Mouse (Mus musculus) MEL (cell line): ENCODE data around the gene Rpl24. TPM values are rescaled to one million over a fixed set of nuclear protein-coding genes. Genes with fewer than 3 reads are reported as not detected.

Experiments
- DNase-seq: peaks from one replicate; pipeline ENCODE4 v3.0.0; 2011; ENCODE audit warnings: low read depth, low spot score
- H3K27ac ChIP-seq: 2 replicates; pipeline ENCODE4 v1.5.1; 2012; ENCODE audit warnings: low read depth, mild to moderate bottlenecking, control low read depth, low read length, moderate library complexity; ENCODE audit not compliant: control insufficient read depth
- H3K27me3 ChIP-seq, 2 experiments: fragments of 150-350 bp in 1 of 2; sonication (generic) in 1 of 2; 2 replicates each; pipeline ENCODE4 v1.6.1; 2012; ENCODE audit warnings: low read length in 2 of 2, mild to moderate bottlenecking in 2 of 2, improper control_type of control experiment in 1 of 2, moderate library complexity in 1 of 2; ENCODE audit not compliant: insufficient read depth in 2 of 2, control insufficient read depth in 1 of 2
- H3K36me3 ChIP-seq, 2 experiments: 2 replicates each; pipeline ENCODE4 v1.6.1; 2012 to 2014; ENCODE audit warnings: low read length in 2 of 2, improper control_type of control experiment in 1 of 2, inconsistent platforms in 1 of 2, mild to moderate bottlenecking in 1 of 2; ENCODE audit not compliant: insufficient read depth in 2 of 2, control insufficient read depth in 1 of 2
- H3K4me1 ChIP-seq, 2 experiments: fragments of 150-350 bp in 1 of 2; sonication (generic) in 1 of 2; 2 replicates each; pipeline ENCODE4 v1.6.1; 2012; ENCODE audit warnings: low read length in 2 of 2, improper control_type of control experiment in 1 of 2, mild to moderate bottlenecking in 1 of 2; ENCODE audit not compliant: insufficient read depth in 2 of 2, control insufficient read depth in 1 of 2
- H3K4me3 ChIP-seq, 2 experiments: fragments of 150-350 bp in 1 of 2; sonication (generic) in 1 of 2; 2 replicates each; pipeline ENCODE4 v1.5.1; 2012; ENCODE audit warnings: low read depth in 2 of 2, low read length in 2 of 2, mild to moderate bottlenecking in 2 of 2, moderate library complexity in 2 of 2, control low read depth in 1 of 2, improper control_type of control experiment in 1 of 2; ENCODE audit not compliant: control insufficient read depth in 1 of 2, insufficient read depth in 1 of 2
- H3K79me2 ChIP-seq: 2 replicates; pipeline ENCODE4 v1.6.1; 2012; ENCODE audit warnings: mild to moderate bottlenecking, low read length, moderate library complexity; ENCODE audit not compliant: control insufficient read depth, poor library complexity, insufficient read depth
- H3K9ac ChIP-seq: 2 replicates; pipeline ENCODE4 v1.6.1; 2012; ENCODE audit warnings: low read depth, mild to moderate bottlenecking, control low read depth, low read length, moderate library complexity; ENCODE audit not compliant: control insufficient read depth, poor library complexity, severe bottlenecking
- H3K9me3 ChIP-seq: fragments of 150-350 bp; sonication (generic); replicated peaks from 2 replicates; pipeline ENCODE4 v1.6.1; 2012; ENCODE audit warnings: mild to moderate bottlenecking, low read length, improper control_type of control experiment, moderate library complexity; ENCODE audit not compliant: insufficient read depth
- BHLHE40 ChIP-seq: IDR thresholded peaks from 2 replicates; pipeline ENCODE4 v1.6.1; 2012; ENCODE audit warnings: low read depth, mild to moderate bottlenecking, inconsistent platforms, low read length, improper control_type of control experiment, borderline replicate concordance
- CHD1 ChIP-seq: IDR thresholded peaks from 2 replicates; pipeline ENCODE4 v1.6.1; 2012; ENCODE audit warnings: low read depth, mild to moderate bottlenecking, inconsistent platforms, low read length, improper control_type of control experiment
- CHD2 ChIP-seq: IDR thresholded peaks from 2 replicates; pipeline ENCODE4 v1.6.1; 2011; ENCODE audit warnings: low read length, improper control_type of control experiment
- CTCF ChIP-seq, 3 experiments: IDR thresholded peaks in 2 of 3; conservative IDR thresholded peaks in 1 of 3; 2 replicates each; pipeline ENCODE4 v1.5.1; 2011 to 2012; ENCODE audit warnings: low read length in 3 of 3, low read depth in 2 of 3, mild to moderate bottlenecking in 2 of 3, improper control_type of control experiment in 1 of 3, inconsistent platforms in 1 of 3, mixed read lengths in 1 of 3, moderate library complexity in 1 of 3; ENCODE audit not compliant: control insufficient read depth in 1 of 3, insufficient read depth in 1 of 3, poor library complexity in 1 of 3, severe bottlenecking in 1 of 3
- ELF1 ChIP-seq: IDR thresholded peaks from 2 replicates; pipeline ENCODE4 v1.6.1; 2014; ENCODE audit warnings: low read depth, mild to moderate bottlenecking, inconsistent platforms, low read length, improper control_type of control experiment, moderate library complexity
- EP300 ChIP-seq, 2 experiments: IDR thresholded peaks; 2 replicates each; pipeline ENCODE4 v1.6.1; 2011; ENCODE audit warnings: improper control_type of control experiment in 2 of 2, low read length in 2 of 2, low read depth in 1 of 2, mild to moderate bottlenecking in 1 of 2
- ETS1 ChIP-seq: IDR thresholded peaks from 2 replicates; pipeline ENCODE4 v1.6.1; 2012; ENCODE audit warnings: low read depth, mild to moderate bottlenecking, inconsistent platforms, low read length, improper control_type of control experiment, moderate library complexity
- GATA1 ChIP-seq: IDR thresholded peaks from 2 replicates; pipeline ENCODE4 v1.6.1; 2011; ENCODE audit warnings: low read depth, low read length, improper control_type of control experiment
- HCFC1 ChIP-seq: IDR thresholded peaks from 2 replicates; pipeline ENCODE4 v1.6.1; 2012; ENCODE audit warnings: low read depth, mild to moderate bottlenecking, inconsistent platforms, low read length, improper control_type of control experiment, moderate library complexity
- KAT2A ChIP-seq: conservative IDR thresholded peaks from 2 replicates; pipeline ENCODE4 v1.6.1; 2012; ENCODE audit warnings: low read depth, low read length, improper control_type of control experiment, inconsistent platforms
- MAFK ChIP-seq: IDR thresholded peaks from 2 replicates; pipeline ENCODE4 v1.6.1; 2011; ENCODE audit warnings: low read depth, mild to moderate bottlenecking, low read length, improper control_type of control experiment, borderline replicate concordance
- MAX ChIP-seq: IDR thresholded peaks from 2 replicates; pipeline ENCODE4 v1.6.1; 2011; ENCODE audit warnings: low read length, improper control_type of control experiment
- MAZ ChIP-seq: IDR thresholded peaks from 2 replicates; pipeline ENCODE4 v1.6.1; 2012; ENCODE audit warnings: low read depth, mild to moderate bottlenecking, inconsistent platforms, low read length, improper control_type of control experiment
- MEF2A ChIP-seq: IDR thresholded peaks from 2 replicates; pipeline ENCODE4 v1.6.1; 2014; ENCODE audit warnings: low read depth, mild to moderate bottlenecking, inconsistent platforms, low read length, improper control_type of control experiment; ENCODE audit not compliant: poor library complexity, insufficient replicate concordance, severe bottlenecking; ENCODE audit errors: extremely low read depth
- MXI1 ChIP-seq: IDR thresholded peaks from 2 replicates; pipeline ENCODE4 v1.6.1; 2011; ENCODE audit warnings: mild to moderate bottlenecking, low read depth, low read length, improper control_type of control experiment
- MYB ChIP-seq: IDR thresholded peaks from 2 replicates; pipeline ENCODE4 v1.6.1; 2011; ENCODE audit warnings: mild to moderate bottlenecking, low read depth, low read length, improper control_type of control experiment
- MYC ChIP-seq: IDR thresholded peaks from 2 replicates; pipeline ENCODE4 v1.6.1; 2011; ENCODE audit warnings: low read depth, mild to moderate bottlenecking, low read length, improper control_type of control experiment, moderate library complexity
- NELFE ChIP-seq: IDR thresholded peaks from 2 replicates; pipeline ENCODE4 v1.6.1; 2011; ENCODE audit warnings: low read depth, low read length, improper control_type of control experiment
- NRF1 ChIP-seq: IDR thresholded peaks from 2 replicates; pipeline ENCODE4 v1.6.1; 2014; ENCODE audit warnings: low read depth, mild to moderate bottlenecking, inconsistent platforms, low read length, improper control_type of control experiment, moderate library complexity; ENCODE audit not compliant: poor library complexity, insufficient read depth, severe bottlenecking
- POLR2A ChIP-seq, 2 experiments: IDR thresholded peaks; 2 replicates each; pipeline ENCODE4 v1.6.1; 2011 to 2012; ENCODE audit warnings: low read length in 2 of 2, mild to moderate bottlenecking in 2 of 2, control low read depth in 1 of 2, improper control_type of control experiment in 1 of 2, low read depth in 1 of 2, moderate library complexity in 1 of 2; ENCODE audit not compliant: control insufficient read depth in 1 of 2, insufficient read depth in 1 of 2, poor library complexity in 1 of 2
- POLR2AphosphoS2 ChIP-seq: IDR thresholded peaks from 2 replicates; pipeline ENCODE4 v1.6.1; 2011; ENCODE audit warnings: low read length, improper control_type of control experiment
- POLR2AphosphoS5 ChIP-seq: IDR thresholded peaks from 2 replicates; pipeline ENCODE4 v1.6.1; 2012; ENCODE audit warnings: low read depth, borderline replicate concordance, mild to moderate bottlenecking, inconsistent platforms, low read length, moderate library complexity, mixed read lengths
- RAD21 ChIP-seq: IDR thresholded peaks from 2 replicates; pipeline ENCODE4 v1.6.1; 2011; ENCODE audit warnings: mild to moderate bottlenecking, low read depth, low read length, improper control_type of control experiment
- SMC3 ChIP-seq: IDR thresholded peaks from 2 replicates; pipeline ENCODE4 v1.6.1; 2011; ENCODE audit warnings: low read depth, low read length, improper control_type of control experiment
- TAL1 ChIP-seq: IDR thresholded peaks from 2 replicates; pipeline ENCODE4 v1.6.1; 2012; ENCODE audit warnings: mild to moderate bottlenecking, inconsistent platforms, low read length, moderate library complexity, mixed read lengths
- TBP ChIP-seq: IDR thresholded peaks from 2 replicates; pipeline ENCODE4 v1.8.0; 2011; ENCODE audit warnings: low read depth, low read length, improper control_type of control experiment
- UBTF ChIP-seq: IDR thresholded peaks from 2 replicates; pipeline ENCODE4 v1.6.1; 2012; ENCODE audit warnings: low read depth, mild to moderate bottlenecking, inconsistent platforms, low read length, improper control_type of control experiment, moderate library complexity, borderline replicate concordance; ENCODE audit not compliant: insufficient read depth
- USF1 ChIP-seq: IDR thresholded peaks from 2 replicates; pipeline ENCODE4 v1.6.1; 2014; ENCODE audit warnings: low read depth, mild to moderate bottlenecking, inconsistent platforms, low read length, improper control_type of control experiment, moderate library complexity
- ZC3H11A ChIP-seq: IDR thresholded peaks from 2 replicates; pipeline ENCODE4 v1.6.1; 2012; ENCODE audit warnings: low read depth, mild to moderate bottlenecking, inconsistent platforms, low read length, improper control_type of control experiment
- ZKSCAN1 ChIP-seq: IDR thresholded peaks from 2 replicates; pipeline ENCODE4 v1.6.1; 2012; ENCODE audit warnings: low read depth, mild to moderate bottlenecking, inconsistent platforms, low read length, improper control_type of control experiment, moderate library complexity
- ZNF384 ChIP-seq: IDR thresholded peaks from 2 replicates; pipeline ENCODE4 v1.6.1; 2012; ENCODE audit warnings: low read depth, mild to moderate bottlenecking, inconsistent platforms, low read length, improper control_type of control experiment
- polyA plus RNA-seq, 2 experiments: library from polyadenylated mRNA; stranded (reverse) in 1 of 2; unstranded in 1 of 2; fragments of >175 nt in 1 of 2; fragments of >200 nt in 1 of 2; gene quantifications; 2 replicates each; pipeline versions ENCODE4 v1.2.1 to v1.2.4; 2012; ENCODE audit warnings: low replicate concordance in 2 of 2, low read depth in 1 of 2; ENCODE audit not compliant: insufficient read length in 2 of 2, insufficient read depth in 1 of 2, missing spikeins in 1 of 2
- total RNA-seq: library from RNA; depleted of rRNA; stranded (reverse); fragments of 300-350 nt; gene quantifications from 2 replicates; pipeline ENCODE4 v1.2.3, GENCODE M21; 2012

Rpl24 gene
- total and polyA plus RNA-seq, 3 experiments = 132 to 1,552 TPM; not detected in 1

DNA sequence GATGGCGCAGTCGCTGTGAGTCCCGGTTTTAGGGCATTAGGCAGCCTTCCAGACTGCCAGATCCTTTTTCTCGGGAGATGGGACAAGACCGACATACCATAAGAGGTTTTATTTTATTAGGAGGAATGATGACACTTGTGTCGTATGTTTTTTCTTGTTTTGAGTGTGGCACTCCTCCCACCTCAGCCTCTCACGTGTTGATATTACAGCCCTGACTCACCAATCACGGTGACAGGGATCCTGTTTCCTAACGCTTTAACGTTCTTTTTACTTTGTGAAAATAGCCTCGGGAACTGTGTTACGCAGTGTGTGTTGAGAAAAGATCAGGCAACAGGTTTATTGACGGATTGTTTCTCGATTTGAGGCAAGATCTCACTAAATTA, 8.8 kb downstream of the Rpl24 start (continued):
- TF ChIP-seq USF1 (peak; percentile 63), MXI1 (peak; percentile 98), ZNF384 (no peak), POLR2A (IDR thresholded peaks at IDR 0.05; ENCODE audit: control insufficient read depth in 1 of 2, insufficient read depth in 1 of 2, low read depth in 1 of 2, low read length in 2 of 2, poor library complexity in 1 of 2) (no peak), ELF1 (no peak), BHLHE40 (peak; percentile 77), POLR2AphosphoS5 (no peak; the same call in 1 of the 2 replicates), SMC3 (no peak), NRF1 (no peak), POLR2AphosphoS2 (no peak), RAD21 (no peak), ETS1 (no peak), MAFK (no peak), EP300 (IDR thresholded peaks at IDR 0.05; ENCODE audit: low read depth in 1 of 2, low read length in 2 of 2) (no peak), KAT2A (no peak), MYC (no peak), UBTF (no peak), ZKSCAN1 (no peak), MAX (peak; percentile 88), TBP (no peak), MEF2A (no peak), HCFC1 (no peak)

DNA sequence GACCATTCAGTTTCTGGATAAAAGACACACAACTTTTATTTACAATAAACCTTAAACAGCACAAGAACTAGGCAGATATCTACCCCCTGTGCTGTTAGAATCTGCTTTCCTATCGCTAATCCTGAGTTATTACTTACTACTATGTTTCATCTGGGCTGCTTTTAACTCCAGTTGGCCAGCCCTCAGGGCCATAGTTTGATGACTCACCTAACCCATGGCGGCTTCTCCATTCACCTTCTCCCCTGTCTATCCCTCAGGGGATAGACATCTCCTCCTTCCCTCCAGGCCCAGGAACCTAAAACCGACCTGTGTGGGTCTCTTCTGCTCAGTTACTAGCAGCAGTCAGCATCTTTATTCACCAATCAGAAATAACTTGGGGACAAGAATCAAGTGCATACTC, 19.9 kb downstream of the Rpl24 start:
- H3K4me1 ChIP-seq = no peaks in the 10 kb centered on the region
- H3K4me3 ChIP-seq = no peak overlapping the region
- H3K27ac ChIP-seq = no peak overlapping the region
- H3K36me3 ChIP-seq = peaks cover 0 to 39% of the 10 kb centered on the region in 2 experiments; a peak in 2 of 4 replicates
- no peak for DNase-seq
- no peak overlapping the region for H3K9ac ChIP-seq
- no peak for TF ChIP-seq CTCF (IDR thresholded peaks at IDR 0.05 in 2 of 3, conservative IDR thresholded peaks at IDR 0.05 in 1 of 3; ENCODE audit: control insufficient read depth in 1 of 3, insufficient read depth in 1 of 3, low read depth in 2 of 3, low read length in 3 of 3, poor library complexity in 1 of 3, severe bottlenecking in 1 of 3)
- no peak for TF ChIP-seq EP300 (IDR thresholded peaks at IDR 0.05; ENCODE audit: low read depth in 1 of 2, low read length in 2 of 2)
- TF ChIP-seq HCFC1 = no peak
- no peak for TF ChIP-seq ELF1
- no peak for TF ChIP-seq TAL1
- TF ChIP-seq RAD21 = no peak
- no peak for TF ChIP-seq GATA1
- no peak for TF ChIP-seq SMC3
- no peak for TF ChIP-seq CHD2
- no peak for TF ChIP-seq CHD1
- TF ChIP-seq ZC3H11A = no peak
- TF ChIP-seq MYB = no peak
- TF ChIP-seq NELFE = no peak
- TF ChIP-seq MAZ = no peak
- TF ChIP-seq TBP = no peak
- no peaks in the 10 kb centered on the region for H3K27me3 ChIP-seq
- H3K9me3 ChIP-seq = no peaks in the 10 kb centered on the region
- peaks cover 5% of the 10 kb centered on the region; the same call in 1 of the 2 replicates for H3K79me2 ChIP-seq
